Mouse (Mus musculus) ES-E14 (cell line): ENCODE measurements around the gene Sf3b3. TPM values are rescaled to one million over a fixed set of nuclear protein-coding genes. Genes with fewer than 3 reads are reported as not detected.
A peak's percentile ranks its signal among the peaks of the same experiment; 100 is the strongest.

ENCODE experiments used
- DNase-seq: peaks from one replicate; pipeline ENCODE4 v3.0.0-alpha.2; 2013; ENCODE audit warnings: low read depth, low spot score
- H3K27ac ChIP-seq: 2 replicates; pipeline ENCODE4 v1.5.1; 2012; ENCODE audit warnings: low read depth, mild to moderate bottlenecking, low read length, moderate library complexity, mixed read lengths; ENCODE audit not compliant: poor library complexity, insufficient read depth, severe bottlenecking
- H3K36me3 ChIP-seq: 2 replicates; pipeline ENCODE4 v1.6.1; 2012; ENCODE audit warnings: mild to moderate bottlenecking, low read length, moderate library complexity, mixed read lengths; ENCODE audit not compliant: control insufficient read depth, poor library complexity, insufficient read depth, severe bottlenecking
- H3K4me1 ChIP-seq, 2 experiments: fragments of 150-350 bp in 1 of 2; sonication (generic) in 1 of 2; 2 replicates each; pipeline ENCODE4 v1.6.1; 2012; ENCODE audit warnings: low read length in 2 of 2, mild to moderate bottlenecking in 1 of 2, mixed read lengths in 1 of 2; ENCODE audit not compliant: control insufficient read depth in 2 of 2, insufficient read depth in 2 of 2, poor library complexity in 1 of 2
- H3K4me3 ChIP-seq, 2 experiments: fragments of 150-350 bp in 1 of 2; sonication (generic) in 1 of 2; 2 replicates each; pipeline ENCODE4 v1.5.1; 2012; ENCODE audit warnings: low read length in 2 of 2, low read depth in 1 of 2, mild to moderate bottlenecking in 1 of 2, mixed read lengths in 1 of 2; ENCODE audit not compliant: insufficient read depth in 1 of 2, poor library complexity in 1 of 2, severe bottlenecking in 1 of 2
- H3K9ac ChIP-seq: 2 replicates; pipeline ENCODE4 v1.6.1; 2012; ENCODE audit warnings: low read depth, mild to moderate bottlenecking, low read length, mixed read lengths; ENCODE audit not compliant: poor library complexity, insufficient read depth, severe bottlenecking
- H3K9me3 ChIP-seq: fragments of 150-350 bp; sonication (generic); 2 replicates; pipeline ENCODE4 v1.6.1; 2012; ENCODE audit warnings: low read depth, mild to moderate bottlenecking, low read length; ENCODE audit not compliant: control insufficient read depth, insufficient read depth
- CHD2 ChIP-seq: IDR thresholded peaks from 2 replicates; pipeline ENCODE4 v1.6.1; 2014; ENCODE audit warnings: mild to moderate bottlenecking, low read depth, low read length, inconsistent platforms
- HCFC1 ChIP-seq: IDR thresholded peaks from 2 replicates; pipeline ENCODE4 v1.6.1; 2012; ENCODE audit warnings: low read length, inconsistent platforms, borderline replicate concordance; ENCODE audit not compliant: insufficient read depth
- MAFK ChIP-seq: IDR thresholded peaks from 2 replicates; pipeline ENCODE4 v1.6.1; 2014; ENCODE audit warnings: mild to moderate bottlenecking, low read depth, low read length, inconsistent platforms; ENCODE audit not compliant: insufficient read depth
- ZC3H11A ChIP-seq: IDR thresholded peaks from 2 replicates; pipeline ENCODE4 v1.6.1; 2012; ENCODE audit warnings: low read depth, mild to moderate bottlenecking, inconsistent platforms, low read length, borderline replicate concordance
- ZNF384 ChIP-seq: IDR thresholded peaks from 2 replicates; pipeline ENCODE4 v1.6.1; 2012; ENCODE audit warnings: low read depth, low read length, inconsistent platforms
- in situ Hi-C, 2 experiments: fragments of 600-800 bp; cut with MboI; formaldehyde crosslinking; loops; one replicate each; pipeline ENCODE4 v1.15.1; 2025; ENCODE audit warnings: low sequenced_read_pairs in 2 of 2, inconsistent platforms in 1 of 2; ENCODE audit not compliant: unreplicated experiment in 2 of 2
- total RNA-seq: library from RNA; depleted of rRNA; stranded (reverse); fragments of 300-350 nt; gene quantifications from 2 replicates; pipeline ENCODE4 v1.2.3, GENCODE M21; 2012

Sf3b3 gene
- total RNA-seq, 1 experiment: 210 TPM

DNA sequence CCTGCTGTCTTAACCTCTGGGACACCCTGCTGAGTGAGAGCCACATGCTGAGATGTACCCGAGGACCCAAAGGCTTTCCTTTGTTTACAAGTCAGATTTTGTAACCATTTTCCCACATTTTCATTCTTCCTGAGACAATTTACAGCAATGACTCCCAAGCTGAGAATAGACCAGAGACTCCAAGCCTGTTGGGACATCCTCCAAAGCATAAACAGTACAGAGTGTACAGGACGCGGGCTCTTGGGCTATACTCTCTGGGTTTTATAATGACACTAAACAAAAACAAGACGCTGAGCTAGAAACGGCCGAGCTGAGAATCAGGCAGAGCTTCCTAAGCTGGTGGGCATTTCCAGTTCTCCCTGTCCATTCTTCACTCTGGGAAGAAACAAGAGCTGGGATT, 71.9 kb downstream of the Sf3b3 start:
- no peak overlapping the region for H3K9ac ChIP-seq
- TF ChIP-seq ZC3H11A: no peak
- no peak for TF ChIP-seq ZNF384
- no peak for TF ChIP-seq MAFK
- no peak for TF ChIP-seq CHD2
- TF ChIP-seq HCFC1: no peak
- no peak overlapping the region for H3K27ac ChIP-seq
- DNase-seq: no peak
- H3K36me3 ChIP-seq: no peaks in the 10 kb centered on the region
- no peaks in the 10 kb centered on the region for H3K9me3 ChIP-seq
- no peak overlapping the region for H3K4me3 ChIP-seq
- no peaks in the 10 kb centered on the region for H3K4me1 ChIP-seq
- in situ Hi-C loops: no loop called here

DNA sequence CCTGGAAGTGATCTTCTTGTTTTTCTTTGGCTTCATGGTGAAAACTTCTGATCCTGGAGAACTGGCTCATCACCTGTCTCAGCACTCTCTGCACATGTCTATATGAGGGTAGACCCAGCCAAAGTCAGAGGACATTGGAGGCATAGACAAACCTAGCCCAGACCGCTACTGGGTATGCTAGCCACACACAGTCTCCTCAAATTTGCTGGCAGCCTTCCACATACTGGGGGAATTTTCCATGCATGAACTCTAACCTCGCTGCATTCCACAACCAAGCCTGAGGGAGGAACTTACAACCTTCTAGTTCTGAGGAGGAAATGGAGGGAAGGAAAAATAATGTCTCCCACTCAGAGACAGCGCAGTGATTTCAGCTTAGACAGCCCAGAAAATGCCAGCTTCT, 72.5 kb downstream of the Sf3b3 start:
- TF ChIP-seq CHD2: no peak
- no peak for TF ChIP-seq ZC3H11A
- TF ChIP-seq ZNF384: no peak
- no peak for TF ChIP-seq MAFK
- TF ChIP-seq HCFC1: no peak
- in situ Hi-C loops: no loop called here
- H3K36me3 ChIP-seq: no peaks in the 10 kb centered on the region
- no peaks in the 10 kb centered on the region for H3K9me3 ChIP-seq
- H3K4me3 ChIP-seq: no peak overlapping the region
- DNase-seq: no peak
- H3K27ac ChIP-seq: no peak overlapping the region
- H3K4me1 ChIP-seq: no peaks in the 10 kb centered on the region
- no peak overlapping the region for H3K9ac ChIP-seq

DNA sequence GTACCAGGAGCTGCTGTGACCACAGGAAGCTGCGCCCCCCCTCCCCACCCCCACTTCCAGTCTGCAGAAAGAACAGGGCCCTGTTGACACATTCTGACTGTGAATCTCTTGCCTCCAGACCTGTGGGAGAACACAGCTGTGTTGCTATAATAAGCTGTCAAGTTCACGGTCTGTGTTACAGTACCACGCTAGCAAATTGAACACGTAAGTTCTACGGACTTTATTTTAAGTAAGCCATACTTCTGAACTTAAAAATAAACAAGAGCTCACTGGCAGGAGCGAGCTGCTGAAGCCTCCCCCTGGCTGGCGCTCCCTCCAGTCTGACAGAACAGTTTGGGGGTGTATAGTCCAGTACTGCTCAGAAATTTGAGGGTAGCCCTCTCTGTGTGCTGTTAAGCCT, 74.1 kb downstream of the Sf3b3 start:
- no peaks in the 10 kb centered on the region for H3K4me1 ChIP-seq
- DNase-seq: no peak
- H3K4me3 ChIP-seq: no peak overlapping the region
- no peaks in the 10 kb centered on the region for H3K36me3 ChIP-seq
- in situ Hi-C loops: no loop called here
- H3K27ac ChIP-seq: no peak overlapping the region
- no peak overlapping the region for H3K9ac ChIP-seq
- TF ChIP-seq ZC3H11A (no peak), HCFC1 (no peak), ZNF384 (no peak)
- no peaks in the 10 kb centered on the region for H3K9me3 ChIP-seq

DNA sequence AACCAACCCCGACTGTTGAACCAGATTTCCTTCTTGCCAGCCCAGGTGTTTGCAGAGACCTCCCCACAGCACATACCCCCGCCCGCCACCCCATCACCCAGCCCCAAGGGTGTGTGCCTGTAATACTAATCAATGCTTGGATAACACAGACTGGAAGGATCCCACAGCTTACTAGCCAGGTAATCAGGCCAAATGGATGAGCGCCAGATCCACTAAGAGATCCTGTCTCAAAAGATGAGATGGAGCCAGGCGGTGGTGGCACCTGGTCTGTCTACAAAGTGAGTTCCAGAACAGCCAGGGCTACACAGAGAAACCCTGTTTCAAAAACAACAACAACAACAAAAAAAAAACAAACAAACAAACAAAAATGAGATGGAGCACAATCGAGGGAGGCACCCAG, 79.3 kb downstream of the Sf3b3 start:
- H3K36me3 ChIP-seq: no peaks in the 10 kb centered on the region
- in situ Hi-C loops: no loop called here
- DNase-seq: no peak
- H3K27ac ChIP-seq: no peak overlapping the region
- H3K9me3 ChIP-seq: no peaks in the 10 kb centered on the region
- H3K4me1 ChIP-seq: peaks cover 0 to under 1% of the 10 kb centered on the region in 2 experiments; a peak in 2 of 4 replicates
- H3K9ac ChIP-seq: no peak overlapping the region
- TF ChIP-seq ZNF384 (no peak), ZC3H11A (no peak), MAFK (no peak), CHD2 (no peak), HCFC1 (no peak)
- 0 out of 4 replicates have a peak overlapping the region, but pooled peaks of 1 of the 2 experiments have one; percentile 0 for H3K4me3 ChIP-seq

DNA sequence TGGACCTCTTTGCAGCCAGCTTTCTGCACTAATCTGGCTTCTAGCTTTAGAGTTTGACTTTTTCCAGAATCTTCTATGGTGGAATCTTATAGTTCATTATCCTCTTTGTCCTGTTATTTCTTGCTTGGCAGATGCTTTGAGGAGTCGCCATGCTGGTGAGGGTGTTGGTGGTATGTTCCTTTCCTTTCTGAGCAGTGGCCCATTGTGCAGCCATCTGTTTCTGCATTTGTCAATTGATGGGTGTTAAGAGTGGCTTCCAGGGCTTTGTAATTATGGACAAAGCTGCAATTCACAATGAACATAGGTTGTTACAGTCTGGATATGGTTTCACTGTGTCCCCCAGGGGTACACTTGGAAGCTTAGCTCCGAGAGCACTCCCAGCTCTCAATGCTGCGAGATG, 81.9 kb downstream of the Sf3b3 start:
- DNase-seq: no peak

More for the DNA sequence above, 81.9 kb downstream of the Sf3b3 start:
- in situ Hi-C loops: no loop called here
- TF ChIP-seq ZNF384 (no peak), CHD2 (no peak), MAFK (no peak), HCFC1 (no peak), ZC3H11A (no peak)
- H3K9me3 ChIP-seq: no peaks in the 10 kb centered on the region
- H3K4me3 ChIP-seq: no peak overlapping the region
- H3K36me3 ChIP-seq: no peaks in the 10 kb centered on the region
- peaks cover 3 to 11% of the 10 kb centered on the region in 2 experiments; a peak in 3 of 4 replicates for H3K4me1 ChIP-seq
- H3K9ac ChIP-seq: no peak overlapping the region
- no peak overlapping the region for H3K27ac ChIP-seq
